Mouse (Mus musculus): ENCODE measurements around the gene Gtf2a2.

GRCm38 (mm10) chr9:69964370-69964769, 48.0 kb upstream of the Gtf2a2 start:
- TF ChIP-seq MXI1 (IDR thresholded peaks at IDR 0.05; ENCODE audit: low read depth, low read length) (no peak), CTCF (IDR thresholded peaks at IDR 0.05 in 2 of 3, conservative IDR thresholded peaks at IDR 0.05 in 1 of 3; ENCODE audit: control insufficient read depth in 1 of 3, insufficient read depth in 1 of 3, low read depth in 2 of 3, low read length in 3 of 3, poor library complexity in 1 of 3, severe bottlenecking in 1 of 3) (no peak), BHLHE40 (IDR thresholded peaks at IDR 0.05; ENCODE audit: borderline replicate concordance, low read depth, low read length) (no peak), KAT2A (conservative IDR thresholded peaks at IDR 0.05; ENCODE audit: low read depth, low read length) (no peak), MAZ (IDR thresholded peaks at IDR 0.05; ENCODE audit: low read depth, low read length) (no peak), POLR2A (IDR thresholded peaks at IDR 0.05; ENCODE audit: control insufficient read depth in 1 of 2, insufficient read depth in 1 of 2, low read depth in 1 of 2, low read length in 2 of 2, poor library complexity in 1 of 2) (no peak)
